Mouse (Mus musculus) bone marrow macrophage, adult 2 months (primary cell): ENCODE data around the gene Psip1. TPM values are rescaled to one million over a fixed set of nuclear protein-coding genes. Genes with fewer than 3 reads are reported as not detected.

Source experiments
- H3K27ac ChIP-seq: 2 replicates; pipeline ENCODE4 v1.5.1; 2012; ENCODE audit warnings: low read depth, low read length; ENCODE audit not compliant: insufficient read depth
- H3K4me1 ChIP-seq: 2 replicates; pipeline ENCODE4 v1.6.1; 2012; ENCODE audit warnings: low read length; ENCODE audit not compliant: control insufficient read depth, insufficient read depth
- H3K4me3 ChIP-seq: 2 replicates; pipeline ENCODE4 v1.5.1; 2012; ENCODE audit warnings: mild to moderate bottlenecking, low read length, moderate library complexity; ENCODE audit not compliant: insufficient read depth
- CTCF ChIP-seq: IDR thresholded peaks from 2 replicates; pipeline ENCODE4 v1.5.1; 2012; ENCODE audit warnings: low read depth, mild to moderate bottlenecking, low read length, moderate library complexity
- POLR2A ChIP-seq: IDR thresholded peaks from 2 replicates; pipeline ENCODE4 v1.6.1; 2012; ENCODE audit warnings: mild to moderate bottlenecking, low read depth, low read length, borderline replicate concordance
- polyA plus RNA-seq: library from polyadenylated mRNA; stranded (reverse); fragments of >200 nt; gene quantifications from 2 replicates; pipeline ENCODE4 v1.2.4, GENCODE M21; 2012; ENCODE audit not compliant: missing spikeins, insufficient read depth, insufficient read length

The Psip1 gene
- polyA plus RNA-seq, 1 experiment, result 51.5 TPM

DNA sequence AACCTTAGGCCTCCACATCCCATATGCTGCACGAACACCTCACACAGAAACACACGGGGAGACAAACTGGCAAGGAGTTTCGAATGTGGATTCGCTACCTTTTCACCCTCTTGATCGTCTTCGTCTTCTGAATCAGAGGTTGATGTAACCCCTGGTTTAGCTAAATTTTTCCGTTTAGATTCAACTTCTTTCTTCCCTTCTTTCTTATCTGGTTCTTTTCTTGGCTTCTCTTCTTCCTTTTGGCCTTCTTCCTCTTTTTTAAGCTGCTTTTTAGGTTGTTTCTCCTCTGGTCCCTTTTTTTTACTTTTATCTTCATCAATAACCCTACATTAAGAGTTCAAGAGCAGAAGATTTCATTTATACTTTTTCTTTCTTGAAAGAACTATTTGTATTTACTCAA, 21.4 kb downstream of the Psip1 start:
- Histone ChIP-seq H3K4me1 (peaks cover 15% of the 10 kb centered on the region), H3K4me3 (no peak overlapping the region), H3K27ac (no peak overlapping the region)
- TF ChIP-seq POLR2A (no peak), CTCF (no peak)

DNA sequence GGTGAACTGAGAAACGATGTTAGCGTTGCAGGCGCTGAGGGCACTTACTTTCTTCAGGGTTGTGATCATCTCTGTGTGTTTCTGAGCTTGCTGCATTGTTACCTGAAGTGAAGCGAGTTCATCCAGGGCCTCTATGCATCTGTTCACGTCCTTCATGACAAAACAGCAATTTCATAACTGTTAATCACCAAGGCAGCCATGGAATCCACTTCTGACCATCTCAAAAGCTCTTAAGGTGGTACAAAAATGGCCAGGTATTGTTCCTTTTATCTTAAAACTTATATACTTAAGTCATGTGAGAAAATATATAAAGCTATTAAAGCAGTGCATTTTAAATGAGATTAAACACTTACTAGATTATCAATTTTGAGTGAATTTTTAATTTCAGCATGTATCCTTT, 26.2 kb downstream of the Psip1 start:
- Histone ChIP-seq H3K4me3 (no peak overlapping the region), H3K4me1 (peaks cover 11% of the 10 kb centered on the region), H3K27ac (no peak overlapping the region)
- TF ChIP-seq POLR2A (no peak), CTCF (no peak)

DNA sequence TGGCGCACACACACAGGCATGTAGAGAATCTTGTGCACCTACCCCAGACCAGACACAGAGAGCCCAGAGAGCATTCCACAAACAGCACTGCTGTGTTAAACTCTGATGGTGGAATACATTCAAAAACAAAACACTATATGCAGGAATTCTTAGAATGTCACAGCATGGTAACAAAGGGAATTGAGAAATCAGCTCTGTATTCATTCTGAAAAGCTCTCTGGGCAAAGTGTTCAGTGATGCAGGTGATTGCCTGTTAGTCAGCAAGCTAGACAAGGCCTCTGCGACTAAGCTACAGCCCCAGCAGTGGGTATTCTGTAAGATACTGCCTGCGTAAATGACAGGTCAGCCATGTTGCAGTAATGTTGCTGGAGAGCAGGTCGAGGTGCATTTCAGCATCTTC, 35.5 kb downstream of the Psip1 start:
- Histone ChIP-seq H3K4me3 (no peak overlapping the region), H3K27ac (no peak overlapping the region), H3K4me1 (no peaks in the 10 kb centered on the region)
- no peak for TF ChIP-seq POLR2A
- TF ChIP-seq CTCF, result no peak

DNA sequence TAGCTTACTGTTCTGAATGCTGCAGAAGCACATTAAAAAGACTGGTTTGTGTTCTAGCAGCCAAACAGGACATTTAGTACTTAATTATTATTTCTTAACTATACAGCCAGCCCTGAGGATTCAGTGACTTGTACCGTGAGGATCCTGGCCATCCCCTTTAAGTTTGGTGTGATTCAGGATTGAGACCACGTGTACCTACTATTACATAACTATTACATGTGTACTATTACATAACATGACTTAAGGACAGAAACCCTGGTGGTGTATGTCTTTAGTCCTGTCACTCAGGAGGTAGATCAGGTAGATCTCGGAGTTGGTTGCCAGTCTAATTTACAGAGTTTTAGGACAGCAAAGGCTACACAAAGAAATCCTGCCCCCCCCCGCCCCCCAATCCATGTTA, 45.2 kb downstream of the Psip1 start:
- H3K4me1 ChIP-seq, result no peaks in the 10 kb centered on the region
- H3K27ac ChIP-seq, result no peak overlapping the region
- TF ChIP-seq CTCF (no peak), POLR2A (no peak)
- H3K4me3 ChIP-seq, result no peak overlapping the region

DNA sequence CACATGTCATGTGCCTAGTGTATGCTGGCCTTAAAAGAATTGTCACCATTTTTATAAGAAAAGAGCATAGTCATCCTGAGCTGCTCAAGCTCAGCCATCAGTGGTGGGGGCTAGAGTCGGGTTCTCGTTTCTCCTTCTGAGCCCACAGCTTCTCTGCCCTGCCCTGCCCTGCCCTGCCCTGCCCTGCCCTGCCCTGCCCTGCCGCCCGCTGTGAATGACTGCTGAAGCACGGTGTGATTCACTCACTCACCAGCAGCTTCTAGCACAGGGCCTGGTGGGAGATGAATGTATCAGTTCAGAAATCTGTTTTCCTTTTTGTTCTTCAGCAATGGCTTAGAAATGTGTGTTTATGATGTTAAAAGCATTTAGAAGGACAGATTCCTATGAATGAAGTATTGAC, 47.2 kb downstream of the Psip1 start:
- H3K27ac ChIP-seq, result no peak overlapping the region
- no peak overlapping the region for H3K4me3 ChIP-seq
- TF ChIP-seq CTCF, result no peak
- TF ChIP-seq POLR2A, result no peak
- H3K4me1 ChIP-seq, result no peaks in the 10 kb centered on the region

DNA sequence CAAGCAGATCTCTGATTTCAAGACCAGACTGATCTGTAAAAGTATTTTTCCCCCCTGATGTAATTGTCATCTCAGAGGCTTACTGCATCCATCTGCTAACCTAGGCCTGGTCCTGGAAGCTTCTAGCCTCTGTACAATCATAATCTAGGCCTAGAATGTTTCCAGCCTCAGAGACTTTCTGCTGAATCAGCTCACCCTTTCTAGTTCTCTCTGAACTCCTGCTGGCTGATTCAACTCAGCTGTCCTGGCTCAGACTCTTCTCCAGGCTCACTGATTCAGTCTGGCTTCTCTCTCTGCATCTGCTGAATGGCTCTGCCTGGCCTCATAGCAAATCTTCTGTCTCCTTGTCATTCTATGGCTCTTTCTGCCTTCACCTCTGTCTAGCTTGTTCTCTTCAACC, 48.1 kb downstream of the Psip1 start:
- H3K4me1 ChIP-seq, result no peaks in the 10 kb centered on the region
- TF ChIP-seq POLR2A, result no peak
- TF ChIP-seq CTCF, result no peak
- H3K4me3 ChIP-seq, result no peak overlapping the region
- no peak overlapping the region for H3K27ac ChIP-seq

DNA sequence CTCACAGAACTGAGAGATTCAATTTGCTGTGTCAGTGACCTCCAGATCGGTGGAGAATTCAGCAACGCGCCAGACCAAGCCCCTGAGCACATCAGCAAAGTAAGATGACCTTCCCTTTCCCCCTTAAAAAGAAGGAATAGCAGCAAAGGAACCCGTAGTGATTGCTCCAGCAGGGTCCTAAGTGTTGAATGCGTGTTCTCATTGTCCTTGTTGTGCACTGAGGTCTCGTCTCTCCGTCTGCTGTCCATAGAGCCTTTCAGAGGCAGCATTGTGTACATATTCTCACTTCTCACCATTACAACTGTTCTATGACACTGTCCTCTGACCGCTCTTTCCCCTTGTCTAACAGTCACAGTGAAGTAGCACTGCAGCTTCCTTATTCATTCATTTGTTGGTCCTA, 49.9 kb downstream of the Psip1 start:
- no peak for TF ChIP-seq POLR2A
- no peak for TF ChIP-seq CTCF
- H3K4me3 ChIP-seq, result no peak overlapping the region
- no peak overlapping the region for H3K27ac ChIP-seq
- peaks cover 10% of the 10 kb centered on the region for H3K4me1 ChIP-seq

DNA sequence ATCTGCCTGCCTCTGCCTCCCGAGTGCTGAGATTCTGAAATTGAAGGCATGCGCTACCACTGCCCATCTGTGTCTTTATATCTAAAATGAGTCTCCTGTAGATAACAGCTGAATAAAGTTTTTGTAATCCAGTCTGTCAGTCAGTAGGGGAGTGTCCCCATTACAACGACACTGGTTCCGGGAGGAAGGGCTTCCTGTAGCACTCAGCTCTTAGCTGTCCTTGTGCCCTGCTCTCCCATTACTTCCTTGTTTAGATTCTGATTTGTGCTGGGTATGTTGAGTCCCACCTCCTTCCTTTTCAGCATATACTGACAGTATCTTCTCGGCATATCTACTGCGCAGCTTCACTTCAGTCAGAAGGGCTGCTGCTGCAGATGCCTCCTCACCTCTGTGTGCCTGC, 53.4 kb downstream of the Psip1 start:
- Histone ChIP-seq H3K4me3 (no peak overlapping the region), H3K4me1 (peaks cover 10% of the 10 kb centered on the region), H3K27ac (no peak overlapping the region)
- TF ChIP-seq POLR2A (no peak), CTCF (no peak)

DNA sequence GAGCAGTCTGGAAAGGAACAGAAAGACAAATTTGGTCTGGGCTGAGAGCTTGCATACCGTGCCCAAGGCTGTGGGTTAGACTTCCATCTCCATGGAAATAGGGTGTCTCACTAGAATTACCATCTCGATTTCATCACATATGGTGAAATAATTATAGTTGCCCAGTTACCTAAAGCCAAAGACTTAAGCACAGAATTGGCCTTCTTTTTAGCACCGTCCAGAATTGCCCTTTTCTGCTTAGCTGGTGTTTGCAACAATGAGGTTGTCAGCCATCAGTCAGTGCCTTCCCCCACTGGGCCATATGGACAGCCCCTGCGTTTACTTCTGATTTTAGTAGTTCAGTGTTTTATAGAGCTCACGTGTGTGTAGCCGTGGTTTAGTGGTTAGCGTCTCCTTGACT, 54.3 kb downstream of the Psip1 start:
- H3K27ac ChIP-seq, result no peak overlapping the region

DNA sequence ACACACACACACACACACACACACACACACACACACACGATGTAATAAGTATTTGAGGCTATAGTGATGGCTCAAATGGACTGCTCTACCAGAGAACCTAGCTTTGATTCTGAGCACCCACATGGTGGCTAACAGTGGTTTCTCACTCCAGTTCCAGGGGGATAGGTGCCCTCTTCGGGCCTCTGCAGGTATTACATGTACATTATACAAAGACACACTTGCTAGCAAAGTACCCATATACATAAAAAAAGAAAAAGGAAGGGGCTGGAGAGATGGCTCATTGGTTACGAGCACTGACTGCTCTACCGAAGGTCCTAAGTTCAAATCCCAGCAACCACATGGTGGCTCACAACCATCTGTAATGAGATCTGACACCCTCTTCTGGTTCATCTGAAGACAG, 57.4 kb downstream of the Psip1 start:
- no peak overlapping the region for H3K4me3 ChIP-seq
- H3K27ac ChIP-seq, result no peak overlapping the region
- TF ChIP-seq CTCF (no peak), POLR2A (no peak)
- peaks cover 12% of the 10 kb centered on the region for H3K4me1 ChIP-seq

More for the DNA sequence above, 54.3 kb downstream of the Psip1 start:
- TF ChIP-seq CTCF (no peak), POLR2A (no peak)
- H3K4me1 ChIP-seq, result peaks cover 10% of the 10 kb centered on the region
- no peak overlapping the region for H3K4me3 ChIP-seq

DNA sequence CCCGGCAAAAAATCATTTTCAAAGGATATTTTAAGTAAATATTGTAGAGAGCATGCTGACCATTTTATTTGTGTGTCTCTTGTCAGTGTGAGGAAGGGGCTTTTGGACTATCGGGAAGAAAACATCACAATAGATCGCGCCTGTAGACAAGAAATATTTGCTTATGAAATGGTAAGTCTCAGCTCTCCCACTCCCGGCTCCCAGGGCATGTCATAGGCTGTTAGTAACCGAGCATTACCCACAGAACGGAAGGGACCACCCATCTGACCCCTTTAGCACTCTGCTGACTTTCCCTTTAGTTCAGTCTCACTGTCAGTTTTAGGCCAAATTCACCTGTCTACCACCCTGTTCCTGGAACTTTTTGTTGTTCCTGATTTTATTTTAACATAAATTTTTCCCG, 58.6 kb downstream of the Psip1 start:
- Histone ChIP-seq H3K4me3 (no peak overlapping the region), H3K4me1 (peaks cover 11% of the 10 kb centered on the region), H3K27ac (no peak overlapping the region)
- TF ChIP-seq CTCF, result no peak
- TF ChIP-seq POLR2A, result no peak
